Mouse (Mus musculus) kidney, postnatal 10 days (tissue): ENCODE data around the gene Tlx2.

ENCODE experiments used
- DNase-seq: peaks from one replicate; pipeline ENCODE4 v3.0.0; 2021; ENCODE audit warnings: mixed read lengths

Tlx2 gene

GRCm38 (mm10) chr6:83070247-83070310, at the start of gene Tlx2:
Tlx2 (minus strand) TSS chr6:83070293.
- DNase-seq = no peak

DNA sequence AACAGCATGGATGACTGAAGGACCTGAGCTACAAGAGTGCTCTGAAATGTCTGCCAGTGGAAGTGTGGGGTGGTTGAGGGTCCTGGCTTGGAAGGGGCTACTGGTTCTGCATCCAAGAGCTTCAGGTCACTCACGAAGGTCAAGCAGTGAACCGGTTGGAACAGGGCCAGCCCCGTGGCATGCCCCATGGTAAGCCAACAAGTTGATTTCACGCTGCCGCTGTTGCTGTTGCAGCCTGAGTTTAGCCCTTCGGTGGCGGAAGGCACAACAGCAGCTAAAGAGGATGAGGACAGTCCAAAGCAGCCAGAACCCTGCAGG, 49.6 kb upstream of the Tlx2 start:
- peak; percentile 66 for DNase-seq

- peak; percentile 14 for DNase-seq
These were observed 49.0 kb upstream of the Tlx2 start for GRCm38 (mm10) chr6:83118825-83119733.

DNA sequence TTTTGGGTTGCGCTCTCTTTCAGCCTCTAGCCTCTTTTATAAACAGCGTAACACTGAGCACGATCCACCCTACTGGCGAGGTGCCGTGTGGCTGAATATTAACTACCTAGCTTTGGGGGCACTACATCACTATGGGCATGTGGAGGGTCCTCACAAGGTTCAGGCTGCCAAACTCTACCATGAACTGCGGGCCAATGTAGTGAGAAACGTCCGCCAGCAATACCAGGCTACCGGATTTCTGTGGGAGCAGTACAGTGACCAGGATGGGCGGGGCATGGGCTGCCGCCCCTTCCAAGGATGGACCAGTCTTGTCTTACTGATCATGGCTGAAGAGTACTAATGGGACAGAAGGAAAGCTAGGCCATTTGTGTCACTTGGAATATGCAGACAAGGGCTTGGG, 48.3 kb upstream of the Tlx2 start:
- DNase-seq = peak; percentile 20

GRCm38 (mm10) chr6:83117616-83118015, 47.5 kb upstream of the Tlx2 start:
- peak; percentile 21 for DNase-seq

- DNase-seq = no peak
These were observed 47.0 kb upstream of the Tlx2 start for GRCm38 (mm10) chr6:83117165-83117438.

DNA sequence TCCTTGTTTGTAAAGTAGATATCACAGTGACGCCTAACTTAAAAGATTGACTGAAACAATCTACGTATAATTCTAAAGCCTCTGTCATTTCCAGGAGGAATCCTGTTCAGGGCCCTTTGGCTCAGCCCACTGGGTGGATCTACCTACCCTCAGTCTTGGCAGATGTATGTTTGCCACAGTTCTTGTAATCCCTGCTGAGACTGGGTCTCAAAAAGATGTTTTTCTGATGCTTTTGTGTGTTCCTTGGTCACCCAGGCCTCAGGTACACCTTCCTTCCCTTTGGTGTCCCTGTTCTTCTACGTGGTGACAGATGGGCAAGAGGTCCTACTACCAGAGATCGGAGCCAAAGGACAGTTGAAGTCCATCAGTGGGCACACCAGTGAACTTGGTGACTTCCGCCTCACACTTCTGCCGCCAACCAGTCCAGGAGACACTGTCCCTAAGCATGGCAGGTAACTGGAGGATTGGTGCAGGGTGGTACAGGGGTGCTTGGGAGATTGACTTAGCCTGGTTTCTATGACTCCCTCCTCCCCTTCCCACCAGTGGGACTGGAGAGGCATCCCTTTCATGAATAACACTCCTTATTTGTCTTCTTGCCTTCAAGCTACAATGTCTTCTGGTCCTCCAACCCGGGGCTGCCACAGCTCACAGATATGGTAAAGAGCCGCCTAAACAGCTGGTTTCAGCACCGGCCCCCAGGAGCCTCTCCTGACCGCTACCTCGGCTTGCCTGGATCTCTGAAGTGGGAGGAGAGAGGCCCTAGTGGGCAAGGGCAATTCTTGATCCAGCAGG, 46.5 kb upstream of the Tlx2 start:
- DNase-seq = peak; percentile 11

DNA sequence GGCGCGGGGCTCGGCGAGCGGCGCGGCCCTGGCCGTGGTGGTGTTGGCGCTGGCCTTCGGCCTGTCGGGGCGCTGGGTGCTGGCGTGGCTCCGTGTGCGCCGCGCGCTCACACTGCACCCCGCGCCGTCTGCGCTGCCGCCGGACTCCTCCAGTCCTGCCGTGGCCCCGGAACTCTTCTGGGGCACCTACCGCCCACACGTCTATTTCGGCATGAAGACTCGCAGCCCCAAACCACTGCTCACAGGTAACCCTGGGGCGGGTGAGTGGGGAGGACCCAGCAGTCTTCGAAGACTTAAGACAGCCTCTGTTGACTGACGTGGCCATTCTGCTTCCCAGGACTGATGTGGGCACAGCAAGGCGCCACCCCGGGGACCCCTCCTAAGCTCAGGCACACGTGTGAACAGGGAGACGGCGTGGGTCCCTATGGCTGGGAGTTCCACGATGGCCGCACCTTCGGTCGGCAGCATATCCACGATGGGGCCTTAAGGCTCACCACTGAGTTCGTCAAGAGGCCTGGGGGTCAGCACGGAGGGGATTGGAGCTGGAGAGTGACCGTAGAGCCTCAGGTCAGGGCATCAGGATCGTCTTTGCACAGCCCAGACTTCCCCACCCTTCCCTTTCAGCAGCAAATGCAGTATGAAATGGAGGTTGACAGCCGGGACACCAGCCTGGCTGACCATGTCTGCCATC, 45.7 kb upstream of the Tlx2 start:
- DNase-seq = no peak

DNA sequence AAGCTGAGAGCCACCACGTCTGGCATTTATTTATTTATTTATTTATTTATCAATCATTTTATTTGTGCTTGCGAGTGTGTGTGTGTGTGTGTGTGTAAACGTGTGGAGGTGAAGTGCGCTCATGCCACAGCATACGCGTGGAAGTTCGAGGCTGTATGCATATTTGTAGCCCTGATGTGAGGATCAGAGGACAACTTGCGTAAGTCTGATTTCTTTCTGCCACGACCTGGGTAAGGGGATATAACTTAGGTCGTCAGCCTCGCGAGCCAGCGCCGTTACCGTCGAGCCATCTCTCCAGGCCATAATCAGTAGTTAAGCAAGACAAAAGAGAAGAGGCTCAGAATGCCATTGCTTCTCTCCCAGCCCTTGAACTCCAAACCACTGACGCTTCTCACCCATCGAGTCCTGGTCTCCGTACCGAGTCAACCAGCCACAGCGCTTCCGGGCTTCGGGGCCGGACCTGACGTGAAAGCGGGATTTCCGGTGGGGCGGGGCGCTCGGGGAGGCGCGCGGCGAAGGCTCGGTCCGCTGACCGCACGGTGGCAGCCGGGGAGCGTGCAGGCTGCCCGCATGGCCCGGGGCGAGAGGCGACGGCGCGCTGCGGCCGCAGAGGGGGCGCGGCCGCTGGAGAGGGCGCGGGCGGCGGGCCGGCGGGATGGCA, 45.0 kb upstream of the Tlx2 start, which contains the start of gene Mogs:
Gene Mogs (plus strand): TSS at position 486 of the 661 bp plus-strand sequence.
- DNase-seq = peak; percentile 98

- DNase-seq = no peak
These were observed 41.5 kb upstream of the Tlx2 start for GRCm38 (mm10) chr6:83111510-83112136.

GRCm38 (mm10) chr6:83108762-83109668, 38.9 kb upstream of the Tlx2 start, which contains the start of gene Mrpl53:
Mrpl53 (plus strand) TSS chr6:83109040.
- DNase-seq = peak; percentile 90

GRCm38 (mm10) chr6:83107566-83108400, 37.7 kb upstream of the Tlx2 start:
- peak; percentile 89 for DNase-seq

- no peak for DNase-seq
These were observed 34.1 kb upstream of the Tlx2 start for GRCm38 (mm10) chr6:83104158-83104557.

DNA sequence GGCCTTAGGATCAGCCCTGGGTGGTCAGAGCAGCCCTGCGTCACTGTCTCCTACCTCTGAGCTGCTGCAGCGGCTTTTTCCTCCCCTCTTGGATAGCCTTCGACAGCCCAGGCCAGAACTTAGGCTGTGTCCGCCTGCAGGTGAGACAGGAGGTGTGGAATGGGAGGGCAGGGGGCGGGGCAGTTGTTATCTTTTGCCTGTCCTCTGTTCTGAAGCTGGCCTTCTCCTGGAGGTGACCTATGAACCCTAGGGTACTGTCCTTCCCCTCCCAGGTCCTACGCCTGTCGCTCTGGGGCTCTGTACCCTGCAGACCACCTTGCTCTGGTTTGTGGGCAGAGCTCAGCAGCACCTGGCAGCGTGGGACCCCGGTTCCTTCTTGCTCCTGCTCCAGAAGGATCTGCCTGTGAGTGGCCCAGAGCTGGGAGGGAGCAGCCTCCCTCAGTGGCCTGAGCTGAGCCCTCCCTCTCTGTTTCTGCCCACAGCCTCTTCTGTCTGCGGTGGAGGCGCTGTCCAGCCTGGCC, 33.1 kb upstream of the Tlx2 start:
- no peak for DNase-seq

DNA sequence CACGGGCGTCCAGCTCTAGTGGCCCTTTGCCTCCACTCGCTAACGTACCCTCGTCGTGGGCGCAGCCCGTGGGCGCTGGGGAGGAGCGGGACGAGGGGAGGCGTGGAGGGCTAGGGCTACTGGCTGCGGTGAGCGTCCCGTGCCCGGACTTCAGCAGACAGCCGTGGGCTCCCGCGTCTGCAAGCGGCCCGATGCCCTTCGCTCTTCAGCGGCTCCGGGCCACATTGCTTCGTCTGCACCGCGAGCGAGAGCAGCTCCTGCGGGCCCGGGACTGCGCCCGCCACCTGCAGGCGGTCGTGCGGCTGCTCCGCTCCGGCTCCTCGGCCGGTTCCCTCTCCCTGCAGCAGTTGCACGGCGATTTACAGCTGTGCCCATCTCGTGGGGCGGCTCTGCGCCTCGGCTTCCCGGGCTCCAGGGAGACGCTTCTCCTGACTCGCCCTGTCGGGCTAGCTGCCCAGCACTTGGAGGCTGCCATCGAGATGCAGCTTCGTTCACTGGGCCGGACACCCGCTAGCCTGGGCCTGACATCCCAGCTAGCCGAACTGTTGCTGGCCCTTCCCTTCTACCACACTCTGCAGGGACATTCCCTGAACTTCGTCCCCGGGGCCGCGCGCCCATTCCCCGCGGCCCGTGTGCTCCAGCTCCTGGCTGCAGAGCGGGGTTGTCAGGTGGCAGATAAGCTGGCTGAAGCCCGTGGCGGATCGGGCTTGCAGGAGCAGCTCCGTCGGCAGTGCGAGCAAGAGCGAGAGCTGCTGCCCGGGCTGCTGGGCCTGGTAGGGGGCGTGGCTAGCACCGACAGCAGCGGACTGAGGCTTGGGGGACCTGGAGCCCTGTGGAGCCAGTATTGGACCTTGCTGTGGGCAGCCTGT, 31.8 kb upstream of the Tlx2 start:
- peak; percentile 83 for DNase-seq

DNA sequence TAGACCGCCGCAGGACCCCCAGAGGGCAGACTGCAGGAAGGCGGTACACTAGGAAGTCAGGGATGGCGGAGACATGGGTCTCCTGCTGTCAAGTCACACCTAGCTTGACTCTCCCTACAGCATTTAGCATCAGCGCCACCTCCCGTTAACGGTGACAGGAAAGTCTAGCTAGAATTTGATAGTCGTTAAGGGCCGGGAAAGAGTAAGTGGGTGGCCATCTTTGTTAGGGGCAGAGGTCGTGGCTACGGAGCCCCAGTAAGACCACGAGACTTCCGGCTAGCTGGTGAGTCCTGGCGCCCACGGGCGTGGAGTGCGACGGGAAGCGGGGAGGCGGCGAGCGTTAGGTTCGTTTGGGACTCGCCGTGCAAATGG, 31.2 kb upstream of the Tlx2 start, which contains the start of the genes Ccdc142 and Gm42688:
Gene Ccdc142 (plus strand): TSS at position 286 of the 372 bp plus-strand sequence.
Gene Gm42688 (plus strand): TSS at position 302 of the 372 bp plus-strand sequence.
- peak; percentile 93 for DNase-seq

- peak; percentile 64 for DNase-seq
These were observed 28.3 kb upstream of the Tlx2 start for GRCm38 (mm10) chr6:83098411-83098810.

GRCm38 (mm10) chr6:83095968-83096367, 25.9 kb upstream of the Tlx2 start:
- no peak for DNase-seq

GRCm38 (mm10) chr6:83092416-83093127, 22.5 kb upstream of the Tlx2 start:
- peak; percentile 82 for DNase-seq
